Mouse (Mus musculus): ENCODE results near the gene Fam20a. TPM values are rescaled to one million over a fixed set of nuclear protein-coding genes. Genes with fewer than 3 reads are reported as not detected.

The Fam20a gene
- polyA plus RNA-seq, 1 experiment from 2014 or later, result 3.0 TPM

- no peak for TF ChIP-seq CTCF (IDR thresholded peaks at IDR 0.05; ENCODE audit: low read depth)
- no peaks in the 10 kb centered on the region for H3K36me3 ChIP-seq (ENCODE audit: insufficient read depth)
- no peak overlapping the region for H3K4me3 ChIP-seq (ENCODE audit: low read depth, low read length)
- H3K9me3 ChIP-seq (ENCODE audit: low read depth, low read length), result no peaks in the 10 kb centered on the region
- peaks cover 4% of the 10 kb centered on the region; the same call in 1 of the 2 replicates for H3K4me1 ChIP-seq (ENCODE audit: insufficient read depth)
- no peaks in the 10 kb centered on the region for H3K27me3 ChIP-seq (ENCODE audit: insufficient read depth, low read length)
- no peak for ATAC-seq (ENCODE audit: insufficient read depth)
- DNase-seq, result no peak
- H3K9ac ChIP-seq, result no peak overlapping the region
- WGBS, result 74% methylated on average over 9 of the region's 9 CpGs
- no peak overlapping the region for H3K27ac ChIP-seq (ENCODE audit: low read depth)
- peak overlapping the region; percentile 13; the same call in 1 of the 2 replicates for H3K4me2 ChIP-seq
These were observed 16.6 kb downstream of the Fam20a start for GRCm38 (mm10) chr11:109705336-109706054.

- no peak overlapping the region for H3K4me3 ChIP-seq (ENCODE audit: low read depth, low read length)
- no peak for TF ChIP-seq CTCF (IDR thresholded peaks at IDR 0.05; ENCODE audit: low read depth)
- 92% methylated on average over 22 of the region's 22 CpGs for WGBS
These were observed 17.5 kb downstream of the Fam20a start for GRCm38 (mm10) chr11:109704311-109705205.

GRCm38 (mm10) chr11:109703845-109704244 is 18.2 kb downstream of the Fam20a start:
- Histone ChIP-seq H3K4me2 (no peak overlapping the region), H3K27ac (ENCODE audit: low read depth) (no peak overlapping the region), H3K4me1 (ENCODE audit: insufficient read depth) (peaks cover 4% of the 10 kb centered on the region; the same call in 1 of the 2 replicates), H3K9me3 (ENCODE audit: low read depth, low read length) (no peaks in the 10 kb centered on the region), H3K36me3 (ENCODE audit: insufficient read depth) (no peaks in the 10 kb centered on the region), H3K27me3 (ENCODE audit: insufficient read depth, low read length) (no peaks in the 10 kb centered on the region), H3K9ac (no peak overlapping the region), H3K4me3 (ENCODE audit: low read depth, low read length) (no peak overlapping the region)
- TF ChIP-seq CTCF (IDR thresholded peaks at IDR 0.05; ENCODE audit: low read depth), result no peak
- 83% methylated on average over 9 of the region's 9 CpGs for WGBS
- no peak for DNase-seq
- no peak for ATAC-seq (ENCODE audit: insufficient read depth)

More at GRCm38 (mm10) chr11:109704311-109705205, 17.5 kb downstream of the Fam20a start:
- H3K27me3 ChIP-seq (ENCODE audit: insufficient read depth, low read length), result no peaks in the 10 kb centered on the region
- no peaks in the 10 kb centered on the region for H3K9me3 ChIP-seq (ENCODE audit: low read depth, low read length)
- H3K9ac ChIP-seq, result no peak overlapping the region
- ATAC-seq (ENCODE audit: insufficient read depth), result no peak
- no peak for DNase-seq
- H3K27ac ChIP-seq (ENCODE audit: low read depth), result no peak overlapping the region
- H3K4me1 ChIP-seq (ENCODE audit: insufficient read depth), result peaks cover 4% of the 10 kb centered on the region; the same call in 1 of the 2 replicates
- no peaks in the 10 kb centered on the region for H3K36me3 ChIP-seq (ENCODE audit: insufficient read depth)
- H3K4me2 ChIP-seq, result no peak overlapping the region

- no peak overlapping the region for H3K9ac ChIP-seq
- H3K36me3 ChIP-seq (ENCODE audit: insufficient read depth), result no peaks in the 10 kb centered on the region
- no peak overlapping the region for H3K4me2 ChIP-seq
- no peaks in the 10 kb centered on the region for H3K9me3 ChIP-seq (ENCODE audit: low read depth, low read length)
- ATAC-seq (ENCODE audit: insufficient read depth) (no peak), DNase-seq (peak; percentile 14)
- no peak overlapping the region for H3K27ac ChIP-seq (ENCODE audit: low read depth)
- H3K4me1 ChIP-seq (ENCODE audit: insufficient read depth), result peaks cover 4% of the 10 kb centered on the region; the same call in 1 of the 2 replicates
- H3K27me3 ChIP-seq (ENCODE audit: insufficient read depth, low read length), result no peaks in the 10 kb centered on the region
- no peak overlapping the region for H3K4me3 ChIP-seq (ENCODE audit: low read depth, low read length)
- no peak for TF ChIP-seq CTCF (IDR thresholded peaks at IDR 0.05; ENCODE audit: low read depth)
- 36% methylated on average over 10 of the region's 10 CpGs for WGBS
These were observed 19.9 kb downstream of the Fam20a start for GRCm38 (mm10) chr11:109702031-109702815.

GRCm38 (mm10) chr11:109700761-109701160 is 21.3 kb downstream of the Fam20a start:
- H3K9me3 ChIP-seq (ENCODE audit: low read depth, low read length), result no peaks in the 10 kb centered on the region
- H3K4me3 ChIP-seq (ENCODE audit: low read depth, low read length), result no peak overlapping the region
- H3K27ac ChIP-seq (ENCODE audit: low read depth), result no peak overlapping the region
- H3K4me1 ChIP-seq (ENCODE audit: insufficient read depth), result peaks cover under 1% of the 10 kb centered on the region; the same call in 1 of the 2 replicates
- no peak overlapping the region for H3K9ac ChIP-seq
- no peak overlapping the region for H3K4me2 ChIP-seq
- DNase-seq (peak; percentile 55), ATAC-seq (ENCODE audit: insufficient read depth) (no peak)
- no peaks in the 10 kb centered on the region for H3K36me3 ChIP-seq (ENCODE audit: insufficient read depth)
- 39% methylated on average over 6 of the region's 6 CpGs for WGBS
- no peaks in the 10 kb centered on the region for H3K27me3 ChIP-seq (ENCODE audit: insufficient read depth, low read length)
- no peak for TF ChIP-seq CTCF (IDR thresholded peaks at IDR 0.05; ENCODE audit: low read depth)

- no peak overlapping the region for H3K9ac ChIP-seq
- DNase-seq (no peak), ATAC-seq (ENCODE audit: insufficient read depth) (no peak)
- 48% methylated on average over 2 of the region's 2 CpGs for WGBS
- no peaks in the 10 kb centered on the region for H3K9me3 ChIP-seq (ENCODE audit: low read depth, low read length)
- 0 out of 2 replicates have a peak, but pooled peaks have one; percentile 9 for TF ChIP-seq CTCF (IDR thresholded peaks at IDR 0.05; ENCODE audit: low read depth)
- no peaks in the 10 kb centered on the region for H3K4me1 ChIP-seq (ENCODE audit: insufficient read depth)
- H3K4me2 ChIP-seq, result no peak overlapping the region
- H3K27me3 ChIP-seq (ENCODE audit: insufficient read depth, low read length), result no peaks in the 10 kb centered on the region
- no peak overlapping the region for H3K27ac ChIP-seq (ENCODE audit: low read depth)
- no peak overlapping the region for H3K4me3 ChIP-seq (ENCODE audit: low read depth, low read length)
- no peaks in the 10 kb centered on the region for H3K36me3 ChIP-seq (ENCODE audit: insufficient read depth)
These were observed 22.3 kb downstream of the Fam20a start for GRCm38 (mm10) chr11:109699784-109700183.
